Mouse (Mus musculus): ENCODE measurements around the gene Gm11032. TPM values are rescaled to one million over a fixed set of nuclear protein-coding genes. Genes with fewer than 3 reads are reported as not detected.
A peak's percentile ranks its signal among the peaks of the same experiment; 100 is the strongest.
"Not testable (repeated sequence)": the region's sequence is repeated elsewhere in the genome, so short reads cannot be mapped to it uniquely, and the experiment has no call there.

The Gm11032 gene
- total RNA-seq, 1 experiment from 2014 or later: not detected

GRCm38 (mm10) chr11:4620501-4621108 is 738 bp downstream of the Gm11032 start:
- no peak for ATAC-seq (replicated peaks in 1 of 2; ENCODE audit: insufficient read depth in 1 of 2, low FRiP score in 2 of 2, low TSS enrichment in 1 of 2, low read depth in 1 of 2, poor library complexity in 2 of 2, severe bottlenecking in 2 of 2)

DNA sequence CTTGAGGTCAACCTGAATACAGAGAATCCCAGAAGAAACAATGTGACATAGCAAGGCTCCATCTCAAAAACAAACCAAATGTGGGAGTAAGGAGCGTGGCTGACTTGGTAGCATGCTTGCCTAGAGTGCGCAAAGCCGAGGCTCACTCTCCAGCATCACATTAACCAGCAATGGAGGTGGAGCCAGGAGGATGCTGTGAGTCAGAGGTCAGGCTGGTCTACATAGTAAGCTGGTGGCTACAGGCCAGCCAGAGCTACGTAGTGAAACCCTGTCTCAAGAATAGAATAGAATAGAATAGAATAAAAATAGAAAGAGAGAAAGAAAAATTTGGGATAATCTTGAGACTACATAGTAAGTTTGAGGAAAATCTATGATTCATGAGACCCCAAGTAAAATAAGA is 2.0 kb downstream of the Gm11032 start:
- no peak for ATAC-seq (replicated peaks in 1 of 2; ENCODE audit: insufficient read depth in 1 of 2, low FRiP score in 2 of 2, low TSS enrichment in 1 of 2, low read depth in 1 of 2, poor library complexity in 2 of 2, severe bottlenecking in 2 of 2)

DNA sequence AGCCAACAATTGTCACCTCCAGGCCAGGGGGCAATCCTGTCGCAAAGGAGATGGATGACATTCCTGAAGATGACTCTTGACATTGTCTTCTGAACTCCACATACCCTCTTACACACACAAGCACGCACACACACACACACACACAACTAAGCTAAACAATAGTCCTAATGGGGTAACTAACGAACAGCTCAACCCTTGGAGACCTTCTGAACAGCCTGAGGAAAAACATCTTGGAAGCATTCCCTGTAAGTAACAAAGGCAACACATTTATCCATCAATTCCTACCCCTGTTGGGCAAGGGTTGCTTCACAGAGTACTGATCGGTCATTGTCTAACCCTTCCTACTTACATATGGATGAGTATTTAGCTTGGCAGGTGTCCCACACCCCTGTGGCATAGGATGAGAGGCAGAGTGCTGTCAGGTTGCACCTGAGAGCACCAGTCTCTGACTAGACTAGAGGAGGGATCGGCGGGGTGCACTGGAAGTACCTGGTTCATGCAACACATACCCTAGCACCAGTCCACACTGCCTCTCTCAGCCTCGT is 2.6 kb downstream of the Gm11032 start:
- ATAC-seq (replicated peaks in 1 of 2; ENCODE audit: insufficient read depth in 1 of 2, low FRiP score in 2 of 2, low TSS enrichment in 1 of 2, low read depth in 1 of 2, poor library complexity in 2 of 2, severe bottlenecking in 2 of 2): no peak

DNA sequence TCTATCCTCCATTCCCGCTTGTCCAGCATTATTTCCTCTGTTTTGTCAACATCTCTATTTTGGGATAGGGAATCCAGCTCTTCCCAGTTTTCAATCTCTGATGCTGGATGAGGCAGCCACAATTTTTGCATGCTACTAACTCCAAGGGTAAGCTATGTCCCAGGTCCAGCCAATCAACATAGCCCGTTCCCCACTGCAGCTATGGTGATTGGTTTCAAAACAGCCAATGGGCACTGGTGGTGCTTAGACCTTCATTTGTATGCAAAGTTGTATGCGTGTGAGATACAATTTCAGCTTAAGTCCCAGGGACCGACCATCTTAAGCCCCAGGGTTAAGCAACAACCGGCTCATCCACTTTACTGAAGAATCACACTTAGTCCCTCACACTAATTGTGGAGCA is 3.1 kb downstream of the Gm11032 start:
- no peak for ATAC-seq (replicated peaks in 1 of 2; ENCODE audit: insufficient read depth in 1 of 2, low FRiP score in 2 of 2, low TSS enrichment in 1 of 2, low read depth in 1 of 2, poor library complexity in 2 of 2, severe bottlenecking in 2 of 2)

DNA sequence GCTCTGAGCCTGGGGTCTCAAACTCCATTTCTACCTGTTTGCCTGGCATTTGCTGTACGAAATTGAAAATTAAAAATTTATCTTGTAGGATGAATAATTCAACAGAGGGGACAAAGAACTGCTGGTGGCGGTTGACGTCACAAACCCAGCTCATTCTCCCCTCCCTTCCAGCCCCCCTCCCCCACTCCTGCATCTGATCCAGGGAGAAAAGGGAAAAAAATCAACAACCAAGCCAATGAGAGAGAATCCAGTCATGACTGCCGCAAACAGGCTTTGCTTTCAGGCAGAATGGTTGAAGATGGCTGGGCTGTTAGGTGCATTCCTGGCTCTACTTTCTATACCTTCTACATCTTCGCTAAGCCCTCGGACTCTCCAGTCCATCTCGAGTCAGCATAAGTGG is 6.1 kb downstream of the Gm11032 start:
- ATAC-seq (replicated peaks in 1 of 2; ENCODE audit: insufficient read depth in 1 of 2, low FRiP score in 2 of 2, low TSS enrichment in 1 of 2, low read depth in 1 of 2, poor library complexity in 2 of 2, severe bottlenecking in 2 of 2): no peak

DNA sequence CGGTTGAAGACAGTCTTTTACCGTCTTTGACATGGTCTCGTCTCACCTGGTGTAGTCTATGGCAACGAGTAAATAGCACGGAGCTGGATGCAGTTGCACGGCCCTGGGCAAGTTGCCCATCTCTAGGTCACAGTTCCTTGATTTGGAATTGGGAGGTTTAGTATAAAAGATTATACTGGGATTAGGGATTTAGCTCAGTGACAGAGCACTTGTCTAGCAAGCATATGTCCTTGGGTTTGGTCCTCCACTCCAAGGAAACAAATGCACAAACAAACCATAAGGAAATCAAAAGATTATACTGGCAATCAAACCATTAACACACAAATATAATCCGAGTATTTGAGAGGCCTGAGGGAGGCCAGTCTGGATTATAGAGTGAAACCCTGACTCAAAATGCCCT is 7.8 kb downstream of the Gm11032 start:
- no peak for ATAC-seq (replicated peaks in 1 of 2; ENCODE audit: insufficient read depth in 1 of 2, low FRiP score in 2 of 2, low TSS enrichment in 1 of 2, low read depth in 1 of 2, poor library complexity in 2 of 2, severe bottlenecking in 2 of 2)

- ATAC-seq (replicated peaks in 1 of 2; ENCODE audit: insufficient read depth in 1 of 2, low FRiP score in 2 of 2, low TSS enrichment in 1 of 2, low read depth in 1 of 2, poor library complexity in 2 of 2, severe bottlenecking in 2 of 2): no peak
These were observed 10.0 kb downstream of the Gm11032 start for GRCm38 (mm10) chr11:4629861-4630280.

DNA sequence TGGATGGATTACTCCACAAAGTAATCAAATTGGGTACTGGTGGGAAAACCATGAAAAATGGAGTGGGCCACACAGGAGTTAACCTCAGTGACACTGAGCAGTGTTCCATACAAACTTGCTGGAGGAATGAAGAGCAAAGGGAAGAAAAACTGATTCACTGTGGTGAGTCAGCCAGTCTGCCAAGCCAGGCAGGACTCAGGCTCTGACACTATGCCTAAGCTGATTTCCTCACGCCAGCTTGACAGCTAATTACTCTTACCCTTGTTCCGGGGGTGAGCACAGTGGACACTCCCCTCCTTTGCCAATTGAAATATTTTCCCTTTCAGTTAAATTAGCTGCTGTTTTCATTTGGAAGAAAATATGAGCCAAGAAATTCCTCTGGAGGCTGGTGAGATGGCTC is 13.6 kb downstream of the Gm11032 start:
- ATAC-seq (replicated peaks in 1 of 2; ENCODE audit: insufficient read depth in 1 of 2, low FRiP score in 2 of 2, low TSS enrichment in 1 of 2, low read depth in 1 of 2, poor library complexity in 2 of 2, severe bottlenecking in 2 of 2): no peak

DNA sequence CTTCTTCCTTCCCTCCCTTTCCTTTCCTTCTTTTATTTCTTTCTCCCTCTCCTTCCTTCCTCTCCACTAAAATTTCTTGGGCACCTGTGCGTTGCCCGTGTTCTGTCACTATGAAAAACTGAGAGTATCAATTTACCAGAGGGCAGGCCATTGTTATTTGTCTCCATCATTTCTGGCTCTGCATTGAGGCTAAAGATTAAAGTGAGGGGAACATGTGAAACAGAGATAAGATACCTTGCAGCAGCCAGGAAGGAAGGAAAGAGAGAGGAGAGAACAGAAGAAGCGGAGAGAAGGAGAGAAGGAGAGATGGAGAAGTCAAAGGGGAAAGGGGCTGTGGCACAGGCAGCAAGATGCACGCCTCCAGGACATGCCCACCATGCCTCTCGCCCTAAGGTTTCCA is 14.5 kb downstream of the Gm11032 start:
- ATAC-seq (replicated peaks in 1 of 2; ENCODE audit: insufficient read depth in 1 of 2, low FRiP score in 2 of 2, low TSS enrichment in 1 of 2, low read depth in 1 of 2, poor library complexity in 2 of 2, severe bottlenecking in 2 of 2): no peak

DNA sequence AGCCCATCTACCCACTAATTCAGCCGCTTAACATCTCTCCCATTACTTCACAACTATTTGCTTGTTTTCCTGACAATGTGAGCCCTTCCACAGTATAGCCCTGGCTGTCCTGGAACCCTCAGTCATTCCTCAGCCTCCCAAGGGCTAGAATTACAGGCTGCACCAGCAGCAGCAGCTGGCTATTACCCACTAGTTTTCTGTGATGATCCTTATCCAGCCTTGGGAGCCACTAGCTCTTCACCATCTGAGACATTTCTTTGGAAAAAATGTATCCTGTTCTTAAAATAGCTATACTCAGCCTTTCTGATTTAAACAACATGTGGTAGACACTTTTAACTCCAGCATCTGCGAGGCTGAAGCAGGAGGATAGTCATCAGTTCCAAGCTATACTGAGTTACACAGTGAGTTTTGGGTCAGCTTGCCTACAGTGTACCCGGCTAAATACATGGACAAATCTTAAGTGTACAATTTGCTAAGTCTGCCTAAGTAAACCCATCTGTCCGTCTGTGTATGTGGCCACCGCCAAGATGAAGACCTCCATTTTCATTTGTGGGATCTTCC is 17.0 kb downstream of the Gm11032 start:
- ATAC-seq (replicated peaks in 1 of 2; ENCODE audit: insufficient read depth in 1 of 2, low FRiP score in 2 of 2, low TSS enrichment in 1 of 2, low read depth in 1 of 2, poor library complexity in 2 of 2, severe bottlenecking in 2 of 2): no peak

GRCm38 (mm10) chr11:4637534-4638234 is 17.8 kb downstream of the Gm11032 start, which contains the start of gene Ascc2:
Ascc2 (plus strand) TSS chr11:4637747.
- peak; percentile 94 to 98 for ATAC-seq (replicated peaks in 1 of 2; ENCODE audit: insufficient read depth in 1 of 2, low FRiP score in 2 of 2, low TSS enrichment in 1 of 2, low read depth in 1 of 2, poor library complexity in 2 of 2, severe bottlenecking in 2 of 2)

GRCm38 (mm10) chr11:4638261-4638660 is 18.4 kb downstream of the Gm11032 start:
- ATAC-seq (replicated peaks in 1 of 2; ENCODE audit: insufficient read depth in 1 of 2, low FRiP score in 2 of 2, low TSS enrichment in 1 of 2, low read depth in 1 of 2, poor library complexity in 2 of 2, severe bottlenecking in 2 of 2): no peak

DNA sequence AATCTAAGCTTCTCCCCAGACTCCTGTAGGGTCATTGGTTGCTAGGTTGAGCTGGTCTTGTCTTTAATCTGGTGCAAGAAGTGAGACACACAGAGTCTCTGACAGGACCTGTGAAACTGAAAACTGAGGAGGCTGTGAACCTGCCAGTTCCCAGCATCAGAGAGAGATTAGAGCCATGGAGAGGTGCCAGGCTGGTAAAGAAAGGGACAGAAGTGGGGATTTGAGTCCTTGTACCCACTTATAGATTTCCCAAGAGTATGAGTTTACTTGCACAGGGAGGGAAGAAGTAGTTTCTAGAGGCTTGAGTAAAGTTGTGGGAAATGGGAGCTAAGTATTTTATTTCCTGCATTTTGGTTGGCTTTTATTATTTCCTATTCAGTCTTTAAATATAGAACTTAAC is 21.3 kb downstream of the Gm11032 start:
- ATAC-seq (replicated peaks in 1 of 2; ENCODE audit: insufficient read depth in 1 of 2, low FRiP score in 2 of 2, low TSS enrichment in 1 of 2, low read depth in 1 of 2, poor library complexity in 2 of 2, severe bottlenecking in 2 of 2): no peak

- no peak for ATAC-seq (replicated peaks in 1 of 2; ENCODE audit: insufficient read depth in 1 of 2, low FRiP score in 2 of 2, low TSS enrichment in 1 of 2, low read depth in 1 of 2, poor library complexity in 2 of 2, severe bottlenecking in 2 of 2)
These were observed 23.9 kb downstream of the Gm11032 start for GRCm38 (mm10) chr11:4643722-4644121.

- not testable (repeated sequence) for ATAC-seq (replicated peaks in 1 of 2; ENCODE audit: insufficient read depth in 1 of 2, low FRiP score in 2 of 2, low TSS enrichment in 1 of 2, low read depth in 1 of 2, poor library complexity in 2 of 2, severe bottlenecking in 2 of 2)
These were observed 25.3 kb downstream of the Gm11032 start for GRCm38 (mm10) chr11:4645180-4645579.

DNA sequence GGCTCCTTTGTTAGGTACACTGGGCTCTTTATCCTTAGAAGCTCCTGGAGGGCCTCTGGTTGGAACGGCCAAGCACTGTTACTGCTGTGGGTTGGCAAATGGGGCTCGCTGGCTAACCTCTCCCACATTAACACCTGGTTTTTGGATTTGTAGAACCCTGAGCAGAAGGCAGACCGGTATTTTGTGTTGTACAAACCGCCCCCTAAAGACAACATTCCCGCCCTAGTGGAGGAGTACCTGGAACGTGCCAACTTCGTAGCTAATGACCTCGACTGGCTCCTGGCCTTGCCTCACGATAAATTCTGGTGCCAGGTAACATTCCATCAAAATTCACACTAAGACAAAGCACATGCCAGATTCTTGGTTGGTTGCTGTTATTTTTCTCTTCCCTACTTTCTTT is 26.5 kb downstream of the Gm11032 start:
- no peak for ATAC-seq (replicated peaks in 1 of 2; ENCODE audit: insufficient read depth in 1 of 2, low FRiP score in 2 of 2, low TSS enrichment in 1 of 2, low read depth in 1 of 2, poor library complexity in 2 of 2, severe bottlenecking in 2 of 2)

DNA sequence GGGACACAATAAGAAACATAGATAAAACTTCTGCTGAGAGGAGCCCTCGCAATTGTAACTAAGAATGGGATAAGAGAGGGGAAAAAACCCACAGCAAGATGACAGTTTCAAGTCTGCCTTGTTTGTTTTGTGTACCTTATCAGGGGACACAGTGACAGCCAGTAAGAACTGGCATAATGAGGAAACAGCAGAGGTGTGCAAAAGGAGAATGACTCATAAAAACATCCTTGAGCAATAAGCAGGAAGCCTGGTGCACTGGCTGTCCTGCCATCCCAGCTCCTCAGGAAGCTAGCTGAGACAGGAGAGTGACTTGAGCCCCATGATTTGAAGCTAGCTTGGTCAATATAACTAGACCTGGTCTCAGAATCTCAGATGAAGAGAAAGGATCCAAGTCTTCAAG is 40.0 kb downstream of the Gm11032 start:
- no peak; a peak in 2 of 4 replicates for ATAC-seq (replicated peaks in 1 of 2; ENCODE audit: insufficient read depth in 1 of 2, low FRiP score in 2 of 2, low TSS enrichment in 1 of 2, low read depth in 1 of 2, poor library complexity in 2 of 2, severe bottlenecking in 2 of 2)

GRCm38 (mm10) chr11:4660309-4661025 is 40.6 kb downstream of the Gm11032 start:
- no peak for ATAC-seq (replicated peaks in 1 of 2; ENCODE audit: insufficient read depth in 1 of 2, low FRiP score in 2 of 2, low TSS enrichment in 1 of 2, low read depth in 1 of 2, poor library complexity in 2 of 2, severe bottlenecking in 2 of 2)

Data from hematopoietic stem cell, adult 5-6 weeks (primary cell).